Mouse (Mus musculus): ENCODE measurements around the gene Tprgl.

Tprgl gene

DNA sequence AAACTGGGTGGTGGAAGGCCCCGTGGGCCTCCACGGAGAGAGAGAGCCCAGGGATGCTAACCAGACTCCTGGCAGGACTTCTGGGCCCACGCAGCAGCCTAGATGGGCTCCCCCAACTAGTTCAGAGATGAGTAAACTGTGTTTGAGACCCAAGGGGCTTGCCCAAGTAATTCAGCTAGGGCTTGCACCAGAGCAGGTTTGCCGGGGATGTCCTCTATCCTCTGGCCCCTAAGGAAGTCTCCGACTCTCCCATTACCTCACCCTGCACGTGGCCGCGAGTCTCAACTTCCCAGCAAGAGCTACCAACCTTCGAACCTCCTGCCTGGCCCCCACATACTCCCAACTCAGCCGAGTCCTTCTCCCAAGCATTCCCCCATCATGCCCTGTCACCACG is 50.6 kb downstream of the Tprgl start:
- no peak for DNase-seq

DNA sequence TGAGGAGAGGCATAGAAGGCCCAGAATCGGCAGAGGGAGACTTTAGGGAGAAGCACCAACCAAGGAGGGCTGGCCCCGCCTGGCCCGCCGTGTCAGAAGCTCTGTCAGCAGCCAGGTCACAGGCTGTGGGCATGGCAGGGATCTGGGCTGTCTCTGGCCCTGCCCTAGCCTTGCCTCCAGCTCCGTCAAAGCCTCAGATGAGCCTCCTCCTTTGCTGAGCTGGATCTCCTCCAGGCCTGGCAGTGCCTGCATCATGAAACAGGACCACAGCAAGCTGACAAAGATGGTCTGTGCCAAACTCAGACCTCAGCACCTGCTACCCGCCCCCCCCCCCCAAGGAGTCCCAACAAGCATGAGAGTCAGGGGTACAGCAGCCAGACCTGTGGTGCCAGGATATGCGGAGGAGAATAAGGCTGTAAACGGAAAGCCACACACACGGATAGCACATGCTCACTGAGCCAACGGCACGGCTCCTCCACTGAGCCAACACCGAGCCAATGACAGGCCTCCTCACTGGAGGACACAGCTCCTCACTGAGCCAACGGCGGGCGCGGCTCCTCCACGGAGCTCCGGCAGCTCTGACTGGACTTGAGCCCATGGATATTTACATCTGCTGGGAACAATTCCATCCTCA is 51.1 kb downstream of the Tprgl start:
- no peak for DNase-seq
